Mouse (Mus musculus): Measurements from ENCODE around the gene Map2k5. TPM values are rescaled to one million over a fixed set of nuclear protein-coding genes. Genes with fewer than 3 reads are reported as not detected.
A peak's percentile ranks its signal among the peaks of the same experiment; 100 is the strongest.

Map2k5 gene
- polyA plus RNA-seq, 1 experiment from 2014 or later, result 22.8 TPM

DNA sequence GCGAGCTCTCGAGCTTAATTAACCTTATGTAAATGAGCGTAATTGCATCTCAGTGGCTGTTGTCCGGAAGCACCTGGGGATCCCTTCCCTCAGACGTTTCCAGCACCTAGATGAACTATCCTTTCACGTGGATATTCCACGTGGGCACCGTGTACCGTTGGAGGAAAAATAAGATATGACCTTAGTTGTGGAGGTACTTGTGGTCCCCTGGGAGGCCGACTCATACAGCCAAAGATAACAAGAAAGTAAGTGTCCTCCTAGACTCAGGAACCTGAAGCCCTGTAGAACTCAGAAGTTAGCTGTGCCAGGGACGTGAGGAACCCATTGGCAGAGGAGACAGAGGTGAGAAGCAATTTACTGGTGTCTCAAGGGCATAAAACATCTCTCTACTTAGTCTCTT lies 242.3 kb downstream of the Map2k5 start:
- Histone ChIP-seq H3K9me3 (ENCODE audit: control insufficient read depth, low read length) (no peaks in the 10 kb centered on the region), H3K4me1 (ENCODE audit: control insufficient read depth, insufficient read depth, low read length) (peaks cover 11% of the 10 kb centered on the region), H3K4me3 (ENCODE audit: low read length) (peak overlapping the region; percentile 35), H3K36me3 (ENCODE audit: control insufficient read depth, insufficient read depth, low read length) (no peaks in the 10 kb centered on the region), H3K4me2 (ENCODE audit: low read depth, low read length) (peak overlapping the region; percentile 51), H3K27me3 (replicated peaks; ENCODE audit: control insufficient read depth, insufficient read depth, low read length) (peaks cover 63% of the 10 kb centered on the region), H3K27ac (ENCODE audit: low read length) (no peak overlapping the region), H3K9ac (ENCODE audit: low read depth, low read length) (no peak overlapping the region)
- ATAC-seq, result no peak
- WGBS, result 5% methylated on average over 11 of the region's 11 CpGs

DNA sequence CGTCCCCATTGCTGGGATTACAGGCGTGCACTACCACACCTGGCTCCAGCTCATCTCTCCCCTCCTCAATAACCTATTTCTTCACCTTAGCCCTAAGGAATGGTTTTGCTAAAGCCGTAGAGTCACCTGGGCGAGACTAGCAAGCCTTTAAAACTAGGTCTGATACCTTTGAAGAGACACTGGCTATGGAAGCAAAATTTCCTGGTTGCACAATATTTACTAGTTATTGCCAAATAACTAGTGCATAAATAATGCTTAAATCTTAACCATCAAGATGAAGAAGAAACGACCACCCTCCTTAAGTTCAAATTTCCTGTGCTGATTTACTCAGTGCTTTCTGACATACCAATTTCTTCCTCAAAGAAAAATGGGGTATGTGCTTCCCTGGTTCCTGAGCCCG lies 244.0 kb downstream of the Map2k5 start:
- WGBS, result 13% methylated on average over 6 of the region's 6 CpGs
- H3K9ac ChIP-seq (ENCODE audit: low read depth, low read length), result peak overlapping the region; percentile 38; the same call in 1 of the 2 replicates

DNA sequence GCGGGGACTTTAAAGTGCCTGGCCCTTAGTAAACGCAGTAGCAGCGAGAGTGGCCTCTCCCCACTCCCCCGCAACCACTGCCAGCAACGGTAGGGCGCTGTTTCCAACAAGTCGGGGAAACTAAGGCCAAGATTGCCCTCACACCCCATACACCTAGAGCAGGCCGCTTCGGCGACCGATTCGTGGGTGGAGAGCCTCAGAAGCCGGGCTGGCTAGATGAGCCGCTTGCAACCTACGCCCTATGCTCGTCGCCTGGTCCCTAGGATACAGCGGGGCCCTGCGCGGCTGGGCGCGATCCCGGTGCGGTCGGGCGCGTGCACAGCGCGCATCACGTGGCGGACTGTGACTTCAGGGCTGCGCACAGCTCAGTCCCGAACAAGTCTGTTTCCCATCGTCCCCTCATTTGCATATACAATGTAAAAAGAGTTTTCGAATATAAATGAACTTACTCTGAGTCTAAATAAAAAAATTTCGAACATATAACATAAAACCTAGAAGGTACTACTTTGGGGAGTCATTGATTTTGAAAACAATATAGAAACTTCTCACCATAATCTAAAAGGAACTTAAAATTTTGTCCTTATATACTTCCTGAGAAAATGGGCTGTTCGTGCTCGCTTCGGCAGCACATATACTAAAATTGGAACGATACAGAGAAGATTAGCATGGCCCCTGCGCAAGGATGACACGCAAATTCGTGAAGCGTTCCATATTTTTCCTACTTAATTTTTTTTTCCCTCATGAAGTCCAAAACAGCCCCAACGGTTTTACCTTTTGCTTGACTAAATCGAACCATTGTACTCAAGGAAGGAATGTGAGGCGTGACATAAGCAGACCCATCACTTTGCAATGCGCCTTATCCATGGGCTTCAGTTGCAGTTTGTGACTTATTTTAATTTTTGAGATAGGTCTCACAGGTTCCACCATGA lies 244.8 kb downstream of the Map2k5 start:
- Histone ChIP-seq H3K9ac (ENCODE audit: low read depth, low read length) (peak overlapping the region; percentile 81), H3K27ac (ENCODE audit: low read length) (peak overlapping the region; percentile 89), H3K27me3 (replicated peaks; ENCODE audit: control insufficient read depth, insufficient read depth, low read length) (peaks cover 41% of the 10 kb centered on the region), H3K36me3 (ENCODE audit: control insufficient read depth, insufficient read depth, low read length) (no peaks in the 10 kb centered on the region), H3K4me2 (ENCODE audit: low read depth, low read length) (peak overlapping the region; percentile 88), H3K9me3 (ENCODE audit: control insufficient read depth, low read length) (no peaks in the 10 kb centered on the region), H3K4me1 (ENCODE audit: control insufficient read depth, insufficient read depth, low read length) (peaks cover 11% of the 10 kb centered on the region), H3K4me3 (ENCODE audit: low read length) (peak overlapping the region; percentile 72)
- ATAC-seq, result peak; percentile 99
- under 1% methylated on average over 48 of the region's 48 CpGs for WGBS

More for the DNA sequence above, 244.0 kb downstream of the Map2k5 start:
- no peak; the same call in 1 of the 2 replicates for ATAC-seq
- H3K27me3 ChIP-seq (replicated peaks; ENCODE audit: control insufficient read depth, insufficient read depth, low read length), result peaks cover 46% of the 10 kb centered on the region
- H3K4me2 ChIP-seq (ENCODE audit: low read depth, low read length), result peak overlapping the region; percentile 73
- H3K4me3 ChIP-seq (ENCODE audit: low read length), result peak overlapping the region; percentile 42
- no peak overlapping the region for H3K27ac ChIP-seq (ENCODE audit: low read length)
- H3K4me1 ChIP-seq (ENCODE audit: control insufficient read depth, insufficient read depth, low read length), result peaks cover 11% of the 10 kb centered on the region
- no peaks in the 10 kb centered on the region for H3K36me3 ChIP-seq (ENCODE audit: control insufficient read depth, insufficient read depth, low read length)
- no peaks in the 10 kb centered on the region for H3K9me3 ChIP-seq (ENCODE audit: control insufficient read depth, low read length)

DNA sequence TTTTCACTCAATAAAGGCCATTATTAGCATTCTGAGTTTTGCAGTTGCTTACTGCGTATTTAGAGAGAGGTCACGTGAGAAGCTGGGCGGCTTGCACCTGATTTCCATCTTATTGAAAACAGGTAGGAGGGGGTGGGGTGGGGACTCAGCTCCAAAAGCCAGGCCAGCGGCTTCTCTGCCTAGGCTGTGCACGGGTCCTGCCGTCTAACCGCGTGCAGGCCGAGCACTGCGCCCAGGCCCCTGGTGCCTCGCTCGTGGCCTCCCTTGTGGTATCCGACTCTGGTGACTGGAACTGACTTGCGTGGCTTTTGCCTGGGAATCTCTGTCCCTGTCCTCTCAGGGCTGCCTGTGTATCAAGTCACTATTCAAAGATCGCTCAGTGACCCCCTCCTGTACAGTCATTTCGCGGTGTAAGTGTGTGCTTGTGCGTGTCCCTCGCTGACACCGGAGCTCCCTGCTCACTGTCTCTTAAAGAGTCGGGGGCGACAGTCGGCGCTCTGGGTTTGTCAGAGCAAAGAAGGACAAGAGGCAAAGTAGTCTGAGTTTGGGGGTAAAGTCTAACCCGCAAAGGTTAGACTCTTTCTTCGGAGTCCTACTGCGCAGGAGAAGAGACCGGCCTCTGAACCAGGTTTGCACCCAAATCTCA lies 245.6 kb downstream of the Map2k5 start:
- Histone ChIP-seq H3K4me3 (ENCODE audit: low read length) (peak overlapping the region; percentile 72), H3K27me3 (replicated peaks; ENCODE audit: control insufficient read depth, insufficient read depth, low read length) (peaks cover 32% of the 10 kb centered on the region), H3K27ac (ENCODE audit: low read length) (peak overlapping the region; percentile 89), H3K36me3 (ENCODE audit: control insufficient read depth, insufficient read depth, low read length) (no peaks in the 10 kb centered on the region), H3K4me1 (ENCODE audit: control insufficient read depth, insufficient read depth, low read length) (peaks cover 11% of the 10 kb centered on the region), H3K9ac (ENCODE audit: low read depth, low read length) (peak overlapping the region; percentile 81), H3K9me3 (ENCODE audit: control insufficient read depth, low read length) (no peaks in the 10 kb centered on the region), H3K4me2 (ENCODE audit: low read depth, low read length) (peak overlapping the region; percentile 88)
- ATAC-seq, result peak; percentile 58
- WGBS, result 5% methylated on average over 28 of the region's 28 CpGs

DNA sequence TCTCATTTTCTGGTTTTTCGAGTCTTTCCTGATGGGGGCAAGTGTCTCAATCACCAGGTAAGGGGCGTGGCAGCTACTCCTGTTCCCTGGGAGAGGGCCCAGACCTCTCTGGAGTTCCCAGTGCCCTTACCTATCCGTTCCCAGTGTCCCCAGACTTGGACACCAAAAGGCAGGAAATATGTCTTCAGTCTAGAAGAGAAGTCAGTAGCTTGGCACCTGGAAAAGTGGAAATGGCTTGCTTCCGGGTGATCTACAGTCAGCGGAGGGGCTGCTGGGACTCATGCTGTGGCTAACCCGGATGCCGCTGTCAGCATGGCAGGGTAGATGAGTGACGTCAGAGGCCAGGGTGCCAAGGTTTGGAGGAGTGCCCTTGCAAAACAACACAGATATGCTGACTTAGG lies 248.1 kb downstream of the Map2k5 start:
- no peak for ATAC-seq
- Histone ChIP-seq H3K9ac (ENCODE audit: low read depth, low read length) (no peak overlapping the region), H3K4me2 (ENCODE audit: low read depth, low read length) (no peak overlapping the region), H3K9me3 (ENCODE audit: control insufficient read depth, low read length) (no peaks in the 10 kb centered on the region), H3K27ac (ENCODE audit: low read length) (no peak overlapping the region), H3K4me1 (ENCODE audit: control insufficient read depth, insufficient read depth, low read length) (peaks cover 6% of the 10 kb centered on the region), H3K27me3 (replicated peaks; ENCODE audit: control insufficient read depth, insufficient read depth, low read length) (peaks cover 10% of the 10 kb centered on the region), H3K36me3 (ENCODE audit: control insufficient read depth, insufficient read depth, low read length) (no peaks in the 10 kb centered on the region), H3K4me3 (ENCODE audit: low read length) (no peak overlapping the region)
- 79% methylated on average over 8 of the region's 8 CpGs for WGBS

DNA sequence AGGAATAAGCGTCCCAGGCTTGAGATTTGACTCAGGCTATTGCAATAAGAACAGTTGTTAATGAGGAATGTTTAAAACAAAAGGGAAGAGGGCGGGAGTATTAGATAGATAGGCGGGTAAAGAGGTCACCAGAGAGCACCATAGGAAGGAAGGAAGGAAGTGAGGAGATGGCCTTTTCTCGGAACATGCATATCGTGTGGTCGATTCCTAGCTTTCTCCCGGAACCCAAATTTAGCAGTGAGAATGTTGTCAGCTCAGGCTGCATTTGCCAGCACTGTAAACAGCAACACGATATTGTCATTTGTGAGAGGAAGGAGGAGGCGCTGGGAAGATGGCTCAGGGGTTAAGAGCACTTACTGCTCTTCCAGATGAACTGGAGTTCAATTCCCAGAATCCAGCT lies 253.2 kb downstream of the Map2k5 start:
- ATAC-seq, result 0 out of 2 replicates have a peak, but pooled peaks have one; percentile 8
- Histone ChIP-seq H3K9ac (ENCODE audit: low read depth, low read length) (no peak overlapping the region), H3K4me1 (ENCODE audit: control insufficient read depth, insufficient read depth, low read length) (no peaks in the 10 kb centered on the region), H3K27me3 (replicated peaks; ENCODE audit: control insufficient read depth, insufficient read depth, low read length) (no peaks in the 10 kb centered on the region), H3K27ac (ENCODE audit: low read length) (no peak overlapping the region), H3K36me3 (ENCODE audit: control insufficient read depth, insufficient read depth, low read length) (no peaks in the 10 kb centered on the region), H3K4me3 (ENCODE audit: low read length) (no peak overlapping the region; the same call in 1 of the 2 replicates), H3K9me3 (ENCODE audit: control insufficient read depth, low read length) (no peaks in the 10 kb centered on the region), H3K4me2 (ENCODE audit: low read depth, low read length) (no peak overlapping the region)
- WGBS, result 43% methylated on average over 9 of the region's 9 CpGs

DNA sequence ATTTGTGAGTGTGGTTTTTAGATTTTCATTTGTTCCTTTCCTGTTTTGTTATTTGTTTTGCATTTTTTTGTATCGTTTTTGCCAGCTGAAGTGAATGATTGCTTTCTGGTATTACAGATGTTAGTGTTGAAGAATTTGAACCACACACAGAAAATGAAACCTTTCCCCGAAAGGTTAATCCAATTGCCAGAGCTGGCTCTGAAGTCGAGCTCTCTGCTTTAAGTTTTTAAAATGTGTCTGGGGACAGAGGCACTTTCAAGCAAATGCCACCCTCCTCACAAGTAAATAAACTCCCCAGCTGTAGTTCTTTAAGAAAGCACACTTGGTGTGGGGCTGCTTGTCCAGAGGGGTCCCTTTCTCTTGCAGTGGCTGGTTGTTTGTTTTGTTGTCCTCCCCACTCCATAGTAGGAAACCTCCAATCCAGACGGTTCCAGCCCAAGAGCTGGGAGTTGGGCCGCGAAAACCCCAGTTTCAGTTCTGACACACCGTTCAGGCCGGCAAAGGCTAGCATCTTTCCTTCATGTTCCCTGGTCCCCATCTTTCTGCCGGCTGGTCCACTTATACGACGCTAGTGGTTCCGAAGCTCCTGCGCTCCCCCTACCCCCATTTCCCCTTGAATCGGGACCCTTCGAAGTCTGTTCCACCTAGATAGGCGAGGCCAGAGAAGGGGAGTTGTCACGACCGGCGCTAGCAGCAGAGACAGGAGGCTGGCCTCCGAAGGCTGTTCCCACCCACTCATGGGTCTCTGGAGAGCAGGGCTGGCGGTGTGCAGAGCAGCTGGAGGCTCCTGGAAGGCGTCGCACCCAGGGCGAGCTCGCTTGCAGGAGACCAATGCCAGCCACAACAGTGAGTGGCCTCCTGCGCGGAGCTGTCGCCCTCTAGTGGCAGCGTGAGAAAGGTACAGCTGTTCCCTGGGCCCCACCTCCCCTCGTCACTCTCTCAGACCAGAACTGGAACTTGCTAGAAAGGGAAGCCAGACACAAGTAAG lies 254.0 kb downstream of the Map2k5 start:
- Histone ChIP-seq H3K4me1 (ENCODE audit: control insufficient read depth, insufficient read depth, low read length) (no peaks in the 10 kb centered on the region), H3K9ac (ENCODE audit: low read depth, low read length) (peak overlapping the region; percentile 73), H3K27me3 (replicated peaks; ENCODE audit: control insufficient read depth, insufficient read depth, low read length) (no peaks in the 10 kb centered on the region), H3K4me3 (ENCODE audit: low read length) (peak overlapping the region; percentile 56), H3K4me2 (ENCODE audit: low read depth, low read length) (peak overlapping the region; percentile 94), H3K27ac (ENCODE audit: low read length) (peak overlapping the region; percentile 62), H3K36me3 (ENCODE audit: control insufficient read depth, insufficient read depth, low read length) (no peaks in the 10 kb centered on the region), H3K9me3 (ENCODE audit: control insufficient read depth, low read length) (no peaks in the 10 kb centered on the region)
- 6% methylated on average over 30 of the region's 30 CpGs for WGBS
- peak; percentile 99 for ATAC-seq

DNA sequence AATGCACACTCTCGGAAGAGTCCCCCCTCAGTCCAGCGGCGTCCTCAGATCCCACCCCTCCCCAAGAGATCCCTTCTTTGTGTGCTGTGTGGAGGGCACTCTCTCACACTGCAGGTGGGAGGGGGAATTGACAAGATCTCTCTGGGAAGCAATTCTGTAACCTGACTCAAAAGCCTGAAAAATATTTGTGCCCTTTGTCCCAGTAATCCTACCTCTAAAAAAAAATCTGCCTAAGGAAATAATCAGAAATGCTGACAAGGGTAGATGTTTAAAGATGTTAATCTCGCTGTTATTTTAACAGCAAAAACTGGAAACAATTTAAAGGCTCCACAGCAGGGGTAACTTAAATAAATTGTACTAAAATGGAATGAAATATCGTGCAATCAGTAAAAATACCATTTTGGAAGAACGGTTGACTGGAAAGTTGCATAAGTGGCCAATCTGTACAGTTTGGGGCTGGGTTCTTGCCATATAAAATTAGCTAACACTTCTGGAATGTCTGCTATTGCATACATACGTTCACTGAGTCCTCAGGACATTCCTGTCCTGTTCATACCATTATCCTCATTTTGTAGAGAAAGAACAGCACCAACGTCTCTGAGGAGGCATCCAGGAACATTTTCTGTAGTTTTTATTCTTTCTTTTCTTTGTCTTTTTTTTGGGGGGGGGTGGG lies 255.4 kb downstream of the Map2k5 start:
- no peak overlapping the region for H3K4me3 ChIP-seq (ENCODE audit: low read length)
- H3K4me2 ChIP-seq (ENCODE audit: low read depth, low read length), result no peak overlapping the region
- H3K9ac ChIP-seq (ENCODE audit: low read depth, low read length), result no peak overlapping the region
- H3K27me3 ChIP-seq (replicated peaks; ENCODE audit: control insufficient read depth, insufficient read depth, low read length), result no peaks in the 10 kb centered on the region
- H3K4me1 ChIP-seq (ENCODE audit: control insufficient read depth, insufficient read depth, low read length), result no peaks in the 10 kb centered on the region
- no peaks in the 10 kb centered on the region for H3K36me3 ChIP-seq (ENCODE audit: control insufficient read depth, insufficient read depth, low read length)
- H3K9me3 ChIP-seq (ENCODE audit: control insufficient read depth, low read length), result no peaks in the 10 kb centered on the region
- WGBS, result 62% methylated on average over 8 of the region's 8 CpGs
- no peak for ATAC-seq
- no peak overlapping the region for H3K27ac ChIP-seq (ENCODE audit: low read length)
